Mouse (Mus musculus): Measurements from ENCODE around the gene Srp54b. TPM values are rescaled to one million over a fixed set of nuclear protein-coding genes. Genes with fewer than 3 reads are reported as not detected.

Srp54b gene
- 41.6 TPM for polyA plus RNA-seq (2017; shearing (Covaris generic))

GRCm38 (mm10) chr12:55154559-55155448, at the start of gene Srp54b:
Srp54b (plus strand) TSS chr12:55155104.

GRCm38 (mm10) chr12:55124242-55124641, 30.7 kb upstream of the Srp54b start, which contains the start of gene Fam177a:
Fam177a (plus strand) TSS chr12:55124469.

DNA sequence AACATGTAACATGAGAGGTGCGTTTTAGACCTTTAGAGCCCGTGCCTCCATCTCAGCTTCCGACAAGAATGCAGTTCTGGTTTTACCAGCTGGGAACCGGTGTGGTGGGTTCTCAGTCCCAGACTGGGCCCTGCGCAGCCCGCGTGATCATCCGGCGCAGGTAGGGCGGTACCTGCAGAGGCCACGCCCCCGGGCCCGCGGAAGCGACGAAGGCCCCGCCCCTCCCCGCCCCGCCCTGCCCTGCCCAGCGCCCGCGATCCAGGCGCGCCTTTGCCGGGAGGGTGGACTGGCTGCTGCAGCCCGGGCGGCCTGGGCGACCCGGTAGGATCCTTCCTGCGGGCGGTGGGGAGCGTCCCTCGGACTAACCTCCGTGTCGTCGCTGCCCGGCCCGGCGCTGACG, 44.4 kb downstream of the Srp54b start, which contains the start of gene 1700047I17Rik2:
1700047I17Rik2 (plus strand) TSS at position 287 of the 400 bp plus-strand sequence.

GRCm38 (mm10) chr12:55229626-55230519, 75.0 kb downstream of the Srp54b start, which contains the start of gene Srp54c:
Srp54c (plus strand) TSS chr12:55230168.

Other genes with a start within 250 kb of the Srp54b start
- gene Gm20403, start 168.6 kb upstream of the Srp54b start, polyA plus RNA-seq (2017; shearing (Covaris generic)): not detected
- 12.3 TPM for gene Baz1a, start 140.8 kb upstream of the Srp54b start, polyA plus RNA-seq (2017; shearing (Covaris generic))
- 21.2 TPM for gene 2700097O09Rik, start 75.0 kb upstream of the Srp54b start, polyA plus RNA-seq (2017; shearing (Covaris generic))
- gene Srp54a, start 74.8 kb upstream of the Srp54b start, polyA plus RNA-seq (2017; shearing (Covaris generic)): 174 TPM
- gene Fam177a, start 30.6 kb upstream of the Srp54b start, polyA plus RNA-seq (2017; shearing (Covaris generic)): 12.1 TPM
- gene 1700047I17Rik2, start 44.5 kb downstream of the Srp54b start, polyA plus RNA-seq (2017; shearing (Covaris generic)): not detected
- 77.9 TPM for gene Srp54c, start 75.1 kb downstream of the Srp54b start, polyA plus RNA-seq (2017; shearing (Covaris generic))
- 10.1 TPM for gene 1110008L16Rik, start 144.5 kb downstream of the Srp54b start, polyA plus RNA-seq (2017; shearing (Covaris generic))
- gene Ppp2r3c, start 147.9 kb downstream of the Srp54b start, polyA plus RNA-seq (2017; shearing (Covaris generic)): 21.1 TPM
- gene Psma6, start 229.1 kb downstream of the Srp54b start, polyA plus RNA-seq (2017; shearing (Covaris generic)): 338 TPM

Data from CD4-positive, CD25-positive, alpha-beta regulatory T cell, adult 9 weeks (primary cell).